Mouse (Mus musculus) CH12.LX (cell line): ENCODE data around the gene Slc25a26. TPM values are rescaled to one million over a fixed set of nuclear protein-coding genes. Genes with fewer than 3 reads are reported as not detected.

ENCODE experiments used
- DNase-seq: peaks from one replicate; pipeline ENCODE4 v3.0.0-alpha.2; 2013; ENCODE audit errors: extremely low read depth
- H3K27ac ChIP-seq: 2 replicates; pipeline ENCODE4 v1.5.1; 2012; ENCODE audit warnings: low read depth, mild to moderate bottlenecking, control low read depth, moderate library complexity; ENCODE audit not compliant: insufficient read depth
- H3K27me3 ChIP-seq: replicated peaks from 2 replicates; pipeline ENCODE3; 2012; ENCODE audit warnings: inconsistent platforms
- H3K36me3 ChIP-seq, 2 experiments: replicated peaks in 1 of 2; 2 replicates each; pipeline versions ENCODE3 to v1.6.1; 2012; ENCODE audit warnings: inconsistent platforms in 1 of 2, low read length in 1 of 2, mild to moderate bottlenecking in 1 of 2, mixed read lengths in 1 of 2, moderate library complexity in 1 of 2; ENCODE audit not compliant: control insufficient read depth in 1 of 2, insufficient read depth in 1 of 2
- H3K4me1 ChIP-seq, 2 experiments: 2 replicates each; pipeline ENCODE4 v1.6.1; 2012; ENCODE audit warnings: inconsistent platforms in 1 of 2, moderate library complexity in 1 of 2; ENCODE audit not compliant: insufficient read depth in 2 of 2, control insufficient read depth in 1 of 2
- H3K4me2 ChIP-seq: 2 replicates; pipeline ENCODE4 v1.6.1; 2012; ENCODE audit warnings: low read depth, mild to moderate bottlenecking, control low read depth; ENCODE audit not compliant: poor library complexity, insufficient read depth, severe bottlenecking
- H3K4me3 ChIP-seq, 3 experiments: fragments of 150-350 bp in 1 of 3; sonication (generic) in 1 of 3; replicated peaks in 1 of 3; 2 replicates each; pipeline versions ENCODE3 to v1.5.1; 2011 to 2012; ENCODE audit warnings: low read depth in 2 of 3, low read length in 2 of 3, mild to moderate bottlenecking in 2 of 3, moderate library complexity in 2 of 3, control low read depth in 1 of 3, improper control_type of control experiment in 1 of 3, inconsistent platforms in 1 of 3, mixed read lengths in 1 of 3; ENCODE audit not compliant: poor library complexity in 1 of 3
- H3K79me2 ChIP-seq: replicated peaks from 2 replicates; pipeline ENCODE4 v1.6.1; 2012; ENCODE audit warnings: mild to moderate bottlenecking, moderate library complexity; ENCODE audit not compliant: control insufficient read depth, poor library complexity, insufficient read depth, severe bottlenecking; ENCODE audit errors: extremely low read depth
- H3K9ac ChIP-seq: 2 replicates; pipeline ENCODE4 v1.6.1; 2012; ENCODE audit warnings: low read depth, mild to moderate bottlenecking, control low read depth, moderate library complexity; ENCODE audit not compliant: insufficient read depth
- H3K9me3 ChIP-seq: replicated peaks from 2 replicates; pipeline ENCODE3; 2012; ENCODE audit warnings: low read length, inconsistent platforms, mixed read lengths
- CHD1 ChIP-seq: IDR thresholded peaks from 2 replicates; pipeline ENCODE4 v1.6.1; 2012; ENCODE audit warnings: low read depth, low read length, improper control_type of control experiment, inconsistent platforms
- CHD2 ChIP-seq: IDR thresholded peaks from 2 replicates; pipeline ENCODE4 v1.6.1; 2011; ENCODE audit warnings: low read length, improper control_type of control experiment
- CTCF ChIP-seq, 2 experiments: IDR thresholded peaks in 1 of 2; conservative IDR thresholded peaks in 1 of 2; 2 replicates each; pipeline ENCODE4 v1.5.1; 2011 to 2012; ENCODE audit warnings: low read depth in 2 of 2, low read length in 2 of 2, improper control_type of control experiment in 1 of 2, inconsistent platforms in 1 of 2, mild to moderate bottlenecking in 1 of 2, moderate library complexity in 1 of 2
- ELF1 ChIP-seq: IDR thresholded peaks from 2 replicates; pipeline ENCODE4 v1.6.1; 2014; ENCODE audit warnings: low read depth, mild to moderate bottlenecking, inconsistent platforms, low read length, improper control_type of control experiment
- EP300 ChIP-seq: IDR thresholded peaks from 2 replicates; pipeline ENCODE4 v1.6.1; 2011; ENCODE audit warnings: low read length, improper control_type of control experiment
- HCFC1 ChIP-seq: IDR thresholded peaks from 2 replicates; pipeline ENCODE4 v1.6.1; 2012; ENCODE audit warnings: low read depth, mild to moderate bottlenecking, inconsistent platforms, low read length, improper control_type of control experiment
- JUND ChIP-seq: conservative IDR thresholded peaks from 2 replicates; pipeline ENCODE4 v1.6.1; 2011; ENCODE audit warnings: low read depth, low read length, improper control_type of control experiment
- KAT2A ChIP-seq: IDR thresholded peaks from 2 replicates; pipeline ENCODE4 v1.6.1; 2012; ENCODE audit warnings: low read length, improper control_type of control experiment, inconsistent platforms; ENCODE audit not compliant: insufficient replicate concordance
- MAX ChIP-seq: IDR thresholded peaks from 2 replicates; pipeline ENCODE4 v1.6.1; 2011; ENCODE audit warnings: low read length, improper control_type of control experiment
- MAZ ChIP-seq: IDR thresholded peaks from 2 replicates; pipeline ENCODE4 v1.6.1; 2012; ENCODE audit warnings: low read depth, mild to moderate bottlenecking, inconsistent platforms, low read length, improper control_type of control experiment, moderate library complexity
- MEF2A ChIP-seq: IDR thresholded peaks from 2 replicates; pipeline ENCODE4 v1.6.1; 2014; ENCODE audit warnings: low read depth, mild to moderate bottlenecking, inconsistent platforms, low read length, improper control_type of control experiment, borderline replicate concordance
- MXI1 ChIP-seq: IDR thresholded peaks from 2 replicates; pipeline ENCODE4 v1.6.1; 2011; ENCODE audit warnings: mild to moderate bottlenecking, low read depth, low read length, improper control_type of control experiment
- MYC ChIP-seq: IDR thresholded peaks from 2 replicates; pipeline ENCODE4 v1.6.1; 2011; ENCODE audit warnings: low read depth, mild to moderate bottlenecking, improper control_type of control experiment, low read length
- NELFE ChIP-seq: IDR thresholded peaks from 2 replicates; pipeline ENCODE4 v1.6.1; 2011; ENCODE audit warnings: low read depth, low read length, improper control_type of control experiment
- NRF1 ChIP-seq: IDR thresholded peaks from 2 replicates; pipeline ENCODE4 v1.6.1; 2014; ENCODE audit warnings: low read depth, mild to moderate bottlenecking, inconsistent platforms, low read length, improper control_type of control experiment, moderate library complexity
- POLR2A ChIP-seq: IDR thresholded peaks from 2 replicates; pipeline ENCODE4 v1.6.1; 2011; ENCODE audit warnings: low read depth, mild to moderate bottlenecking, improper control_type of control experiment, low read length
- POLR2AphosphoS2 ChIP-seq: IDR thresholded peaks from 2 replicates; pipeline ENCODE4 v1.6.1; 2011; ENCODE audit warnings: low read depth, low read length, improper control_type of control experiment
- SMC3 ChIP-seq: IDR thresholded peaks from 2 replicates; pipeline ENCODE4 v1.6.1; 2011; ENCODE audit warnings: low read depth, low read length, improper control_type of control experiment
- TBP ChIP-seq: conservative IDR thresholded peaks from 2 replicates; pipeline ENCODE4 v1.6.1; 2011; ENCODE audit warnings: low read depth, low read length, improper control_type of control experiment
- TCF12 ChIP-seq: IDR thresholded peaks from 2 replicates; pipeline ENCODE4 v1.6.1; 2014; ENCODE audit warnings: low read depth, mild to moderate bottlenecking, inconsistent platforms, low read length, improper control_type of control experiment
- UBTF ChIP-seq: IDR thresholded peaks from 2 replicates; pipeline ENCODE4 v1.6.1; 2012; ENCODE audit warnings: low read depth, mild to moderate bottlenecking, inconsistent platforms, low read length, improper control_type of control experiment, moderate library complexity
- USF1 ChIP-seq: IDR thresholded peaks from 2 replicates; pipeline ENCODE4 v1.6.1; 2014; ENCODE audit warnings: low read depth, mild to moderate bottlenecking, inconsistent platforms, low read length, improper control_type of control experiment
- USF2 ChIP-seq: conservative IDR thresholded peaks from 2 replicates; pipeline ENCODE4 v1.6.1; 2011; ENCODE audit warnings: low read depth, low read length, improper control_type of control experiment
- ZC3H11A ChIP-seq: IDR thresholded peaks from 2 replicates; pipeline ENCODE4 v1.6.1; 2012; ENCODE audit warnings: low read depth, mild to moderate bottlenecking, inconsistent platforms, low read length, improper control_type of control experiment
- ZKSCAN1 ChIP-seq: IDR thresholded peaks from 2 replicates; pipeline ENCODE4 v1.6.1; 2012; ENCODE audit warnings: low read depth, inconsistent platforms, low read length, improper control_type of control experiment, borderline replicate concordance
- ZMIZ1 ChIP-seq: IDR thresholded peaks from 2 replicates; pipeline ENCODE4 v1.6.1; 2012; ENCODE audit warnings: low read depth, mild to moderate bottlenecking, inconsistent platforms, low read length, improper control_type of control experiment
- ZNF384 ChIP-seq: IDR thresholded peaks from 2 replicates; pipeline ENCODE4 v1.6.1; 2012; ENCODE audit warnings: low read depth, low read length, improper control_type of control experiment, inconsistent platforms
- dilution Hi-C: fragments of 300-500 bp; cut with MboI; formaldehyde crosslinking; loops from 2 replicates; pipeline ENCODE4 v1.14.3; 2020; ENCODE audit warnings: low sequenced_read_pairs; ENCODE audit not compliant: extremely low pct_unique_long_range_greater_than_20kb, extremely low pct_ligation_motif_present
- in situ Hi-C: fragments of 300-500 bp; cut with MboI; formaldehyde crosslinking; loops from 3 replicates; pipeline ENCODE4 v1.14.3; 2019; ENCODE audit warnings: low sequenced_read_pairs, low pct_ligation_motif_present, low pct_unique_long_range_greater_than_20kb, mixed read lengths
- polyA plus RNA-seq: library from polyadenylated mRNA; unstranded; fragments of >175 nt; gene quantifications from 2 replicates; pipeline ENCODE4 v1.2.1, GENCODE M21; 2012; ENCODE audit warnings: low read depth; ENCODE audit not compliant: insufficient read length
- total RNA-seq, 2 experiments: library from RNA; depleted of rRNA; stranded (reverse); fragments of 300-350 nt in 1 of 2; fragments of >200 nt in 1 of 2; gene quantifications; 2 replicates each; pipeline ENCODE4 v1.2.3; 2012 to 2014

The Slc25a26 gene
- total and polyA plus RNA-seq, 3 experiments = 5.5 to 9.9 (median 5.9) TPM

DNA sequence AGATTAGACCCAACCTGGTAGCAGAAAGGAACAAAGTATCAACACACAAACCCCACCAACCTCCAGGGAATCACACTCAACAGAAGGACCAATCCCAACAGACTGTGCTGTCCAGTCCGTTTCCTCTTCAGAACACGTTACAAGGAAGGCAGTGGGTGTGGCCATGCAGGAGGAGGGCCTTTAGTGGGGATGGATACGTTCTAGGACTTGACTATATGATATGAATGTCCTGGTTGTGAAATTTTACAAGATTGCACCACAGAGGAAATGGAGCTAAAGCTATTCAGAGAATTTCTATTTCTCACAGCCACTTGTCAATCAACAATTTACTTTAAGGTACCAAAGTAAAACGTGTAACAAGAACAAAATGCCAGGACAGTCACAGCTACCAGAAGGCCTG lies 145.6 kb downstream of the Slc25a26 start:
- no peak overlapping the region for H3K9ac ChIP-seq
- in situ Hi-C loops = no loop called here
- H3K4me3 ChIP-seq = no peak overlapping the region
- TF ChIP-seq EP300 = no peak
- TF ChIP-seq UBTF = no peak
- no peak for TF ChIP-seq CTCF (conservative IDR thresholded peaks at IDR 0.05 in 1 of 2, IDR thresholded peaks at IDR 0.05 in 1 of 2; ENCODE audit: low read depth in 2 of 2, low read length in 2 of 2)
- no peak for TF ChIP-seq NRF1
- TF ChIP-seq POLR2A = no peak
- TF ChIP-seq ZNF384 = no peak
- TF ChIP-seq MEF2A = no peak
- no peak for TF ChIP-seq MAZ
- no peak for TF ChIP-seq ZC3H11A
- no peak for TF ChIP-seq MAX
- TF ChIP-seq TCF12 = no peak
- no peak for TF ChIP-seq ELF1
- TF ChIP-seq CHD1 = no peak
- no peak for TF ChIP-seq MYC
- dilution Hi-C loops = no loop called here
- no peak overlapping the region for H3K4me2 ChIP-seq
- no peaks in the 10 kb centered on the region for H3K27me3 ChIP-seq
- peaks cover 0 to 7% of the 10 kb centered on the region in 2 experiments; a peak in 2 of 4 replicates for H3K4me1 ChIP-seq
- no peak overlapping the region for H3K27ac ChIP-seq
- H3K36me3 ChIP-seq = no peaks in the 10 kb centered on the region
- DNase-seq = no peak
- no peaks in the 10 kb centered on the region for H3K9me3 ChIP-seq
- no peaks in the 10 kb centered on the region for H3K79me2 ChIP-seq

DNA sequence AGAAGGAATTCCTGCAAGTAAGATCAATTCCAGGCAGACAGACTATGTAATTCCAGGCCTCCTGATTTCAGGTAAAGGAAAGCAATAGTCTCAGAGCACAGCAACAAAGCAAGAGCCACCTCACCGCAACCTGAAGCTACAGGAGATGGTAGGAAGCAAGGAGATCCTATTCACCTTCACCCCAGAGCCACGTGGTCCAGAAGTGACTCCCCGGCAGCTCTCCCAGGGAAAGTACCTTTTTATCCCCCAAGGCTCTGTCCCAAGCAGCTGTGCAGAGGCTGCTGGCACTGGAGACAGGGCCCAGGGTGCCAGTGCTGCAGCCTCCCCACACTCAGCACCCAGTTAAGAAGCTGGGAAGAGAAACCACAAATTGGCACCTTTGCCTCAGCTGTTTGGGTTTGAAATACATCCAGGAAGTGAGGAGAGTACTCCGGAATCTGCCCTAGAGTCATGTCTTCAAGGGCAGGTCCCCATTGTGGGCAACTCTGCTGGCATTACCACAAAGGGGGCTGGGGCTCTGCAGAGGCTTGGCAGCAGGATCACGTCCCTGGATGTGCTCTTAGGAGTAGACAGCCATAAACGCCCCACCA lies 146.2 kb downstream of the Slc25a26 start:
- Histone ChIP-seq H3K79me2 (no peaks in the 10 kb centered on the region), H3K9ac (no peak overlapping the region), H3K27ac (no peak overlapping the region), H3K4me3 (no peak overlapping the region), H3K27me3 (no peaks in the 10 kb centered on the region), H3K4me2 (no peak overlapping the region), H3K36me3 (no peaks in the 10 kb centered on the region), H3K4me1 (peaks cover 0 to 7% of the 10 kb centered on the region in 2 experiments; a peak in 2 of 4 replicates), H3K9me3 (no peaks in the 10 kb centered on the region)
- no peak for DNase-seq
- dilution Hi-C loops (no loop called here), in situ Hi-C loops (no loop called here)
- TF ChIP-seq TCF12 = no peak
- no peak for TF ChIP-seq USF1
- no peak for TF ChIP-seq USF2
- TF ChIP-seq MAZ = no peak
- no peak for TF ChIP-seq ZC3H11A
- no peak for TF ChIP-seq NELFE
- no peak for TF ChIP-seq ZMIZ1
- no peak for TF ChIP-seq MXI1
- no peak for TF ChIP-seq KAT2A
- no peak for TF ChIP-seq HCFC1
- no peak for TF ChIP-seq ZKSCAN1
- TF ChIP-seq SMC3 = no peak
- TF ChIP-seq CHD2 = no peak
- TF ChIP-seq JUND = no peak
- no peak for TF ChIP-seq ZNF384
- TF ChIP-seq TBP = no peak
- TF ChIP-seq MYC = no peak
- no peak for TF ChIP-seq EP300
- TF ChIP-seq CHD1 = no peak
- TF ChIP-seq POLR2AphosphoS2 = no peak
